Mouse (Mus musculus): Measurements from ENCODE around the gene Galnt18. TPM values are rescaled to one million over a fixed set of nuclear protein-coding genes. Genes with fewer than 3 reads are reported as not detected.

Galnt18 gene
- polyA plus RNA-seq, 1 experiment from 2014 or later, result 18.8 TPM

DNA sequence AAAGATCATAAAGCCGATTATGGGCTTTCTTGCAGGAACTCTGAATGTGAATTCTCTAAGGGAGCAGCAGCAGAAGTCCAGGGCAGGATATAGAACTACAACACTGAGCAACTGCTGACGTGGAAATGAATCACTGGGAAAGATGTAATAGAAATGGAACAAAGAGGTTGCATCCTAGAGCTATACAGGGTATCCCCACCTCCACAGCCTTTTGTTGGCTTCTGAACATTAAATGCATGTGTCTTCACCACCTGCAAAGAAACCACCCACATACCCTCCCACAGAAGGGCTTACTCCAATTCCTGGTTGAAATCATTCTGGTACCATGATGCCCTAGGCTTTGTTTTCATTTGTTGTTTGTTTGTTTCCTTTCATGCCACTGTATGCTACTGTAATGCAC, 172.3 kb downstream of the Galnt18 start:
- ATAC-seq (ENCODE audit: low FRiP score, low read depth), result no peak
- H3K4me3 ChIP-seq, result no peak overlapping the region
- H3K27me3 ChIP-seq, result no peaks in the 10 kb centered on the region
- 86% methylated on average over 2 of the region's 2 CpGs for WGBS
- H3K27ac ChIP-seq, result no peak overlapping the region
- no peak overlapping the region for H3K9ac ChIP-seq
- H3K36me3 ChIP-seq, result no peaks in the 10 kb centered on the region
- no peaks in the 10 kb centered on the region for H3K9me3 ChIP-seq
- no peaks in the 10 kb centered on the region for H3K4me1 ChIP-seq
- H3K4me2 ChIP-seq (replicated peaks), result no peak overlapping the region

DNA sequence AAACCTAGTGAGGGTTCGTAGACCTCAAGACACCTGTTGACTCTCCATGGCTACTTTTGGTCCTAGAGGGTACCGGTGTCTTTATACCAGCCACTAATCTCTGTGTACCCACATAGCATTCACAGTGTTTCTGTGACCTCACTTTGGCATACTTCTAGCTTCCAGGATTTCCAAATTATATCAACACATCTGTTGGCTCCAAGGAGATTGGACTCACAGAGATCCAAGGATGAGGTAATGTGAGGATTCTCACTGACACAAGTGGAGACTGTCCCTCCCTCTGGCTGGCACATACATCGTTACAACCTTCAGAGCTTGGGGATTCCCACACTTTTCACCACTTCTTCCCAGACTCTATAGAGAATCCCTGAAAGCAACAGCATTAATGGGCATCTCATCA, 173.7 kb downstream of the Galnt18 start:
- no peak for ATAC-seq (ENCODE audit: low FRiP score, low read depth)
- Histone ChIP-seq H3K4me3 (no peak overlapping the region), H3K9me3 (no peaks in the 10 kb centered on the region), H3K9ac (no peak overlapping the region), H3K27ac (no peak overlapping the region), H3K36me3 (no peaks in the 10 kb centered on the region), H3K4me1 (peaks cover 6% of the 10 kb centered on the region; the same call in 1 of the 2 replicates), H3K27me3 (no peaks in the 10 kb centered on the region), H3K4me2 (replicated peaks) (no peak overlapping the region)
- WGBS, result 91% methylated on average over 3 of the region's 3 CpGs

DNA sequence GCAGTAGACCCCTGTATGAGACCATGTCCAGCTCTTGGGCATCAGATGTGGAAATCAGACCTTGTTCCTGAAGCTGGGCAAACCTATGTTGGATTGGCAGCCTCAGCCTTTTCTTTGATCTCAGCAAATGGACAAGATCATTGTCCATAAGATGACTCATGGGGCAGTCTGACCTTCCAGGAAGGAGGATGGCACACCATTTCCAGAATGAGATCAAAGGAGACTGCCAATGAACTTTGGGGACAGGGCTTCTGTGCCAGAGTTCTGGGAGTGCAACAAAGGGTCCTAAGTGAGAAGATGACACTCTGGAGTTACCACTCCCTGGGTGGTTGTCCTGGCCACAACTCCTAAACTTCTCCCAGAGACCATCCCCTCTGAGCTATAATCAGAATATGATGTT, 174.1 kb downstream of the Galnt18 start:
- Histone ChIP-seq H3K4me3 (no peak overlapping the region), H3K36me3 (no peaks in the 10 kb centered on the region), H3K9ac (no peak overlapping the region), H3K9me3 (no peaks in the 10 kb centered on the region), H3K27ac (no peak overlapping the region), H3K4me2 (replicated peaks) (no peak overlapping the region), H3K4me1 (peaks cover 11% of the 10 kb centered on the region), H3K27me3 (no peaks in the 10 kb centered on the region)
- no peak for ATAC-seq (ENCODE audit: low FRiP score, low read depth)

DNA sequence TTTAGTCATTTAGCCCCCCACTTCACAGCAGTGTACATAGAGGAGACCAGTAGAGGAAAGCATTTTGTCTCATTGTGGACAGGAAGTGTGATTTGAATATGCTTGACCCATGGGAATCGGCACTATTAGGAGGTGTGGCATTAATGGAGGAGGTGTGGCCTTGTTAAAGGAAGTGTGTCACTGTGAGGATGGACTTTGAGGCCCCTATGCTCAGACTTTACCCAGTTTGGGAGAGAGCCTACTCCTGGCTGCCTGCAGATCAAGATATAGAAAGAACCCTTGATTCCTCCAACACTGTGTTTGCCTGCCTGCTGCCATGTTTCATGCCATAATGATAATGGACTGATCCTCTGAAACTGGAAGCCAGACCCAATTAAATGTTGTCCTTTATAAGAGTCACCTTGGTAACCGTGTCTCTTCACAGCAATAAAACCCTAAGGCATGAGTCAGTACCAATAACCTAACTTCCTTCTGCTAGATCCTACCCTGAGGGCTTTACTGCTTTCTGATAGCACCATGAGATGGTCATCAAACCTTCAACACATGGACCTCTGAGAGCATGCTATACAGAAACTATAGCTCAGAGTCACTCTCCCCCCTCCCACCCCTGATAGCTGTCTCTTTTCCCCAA, 175.1 kb downstream of the Galnt18 start:
- H3K9ac ChIP-seq, result no peak overlapping the region
- H3K4me3 ChIP-seq, result no peak overlapping the region
- H3K27me3 ChIP-seq, result no peaks in the 10 kb centered on the region
- 60% methylated on average over 2 of the region's 2 CpGs for WGBS
- no peaks in the 10 kb centered on the region for H3K36me3 ChIP-seq
- no peak overlapping the region for H3K4me2 ChIP-seq (replicated peaks)
- no peak overlapping the region for H3K27ac ChIP-seq
- H3K9me3 ChIP-seq, result no peaks in the 10 kb centered on the region
- H3K4me1 ChIP-seq, result peaks cover 14% of the 10 kb centered on the region
- no peak for ATAC-seq (ENCODE audit: low FRiP score, low read depth)

DNA sequence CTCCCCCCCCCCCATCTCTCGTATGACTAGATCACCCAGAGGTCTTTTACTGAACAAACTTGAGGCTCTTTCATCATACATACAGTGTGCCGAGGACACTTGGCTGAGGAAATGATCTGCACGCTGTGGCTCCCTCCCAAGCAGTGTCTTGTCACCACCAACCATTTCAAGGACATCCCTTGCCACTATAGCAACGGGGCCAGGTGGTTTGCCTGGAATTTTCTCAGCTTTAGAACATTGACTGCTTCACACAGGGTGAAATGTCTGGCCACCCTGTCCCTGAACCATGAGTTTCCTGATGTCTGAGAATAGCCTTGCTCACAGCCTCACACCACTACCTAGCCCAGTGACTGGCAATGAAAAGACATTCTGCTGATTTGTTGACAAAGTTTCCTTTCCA, 176.6 kb downstream of the Galnt18 start:
- no peak overlapping the region for H3K27ac ChIP-seq

DNA sequence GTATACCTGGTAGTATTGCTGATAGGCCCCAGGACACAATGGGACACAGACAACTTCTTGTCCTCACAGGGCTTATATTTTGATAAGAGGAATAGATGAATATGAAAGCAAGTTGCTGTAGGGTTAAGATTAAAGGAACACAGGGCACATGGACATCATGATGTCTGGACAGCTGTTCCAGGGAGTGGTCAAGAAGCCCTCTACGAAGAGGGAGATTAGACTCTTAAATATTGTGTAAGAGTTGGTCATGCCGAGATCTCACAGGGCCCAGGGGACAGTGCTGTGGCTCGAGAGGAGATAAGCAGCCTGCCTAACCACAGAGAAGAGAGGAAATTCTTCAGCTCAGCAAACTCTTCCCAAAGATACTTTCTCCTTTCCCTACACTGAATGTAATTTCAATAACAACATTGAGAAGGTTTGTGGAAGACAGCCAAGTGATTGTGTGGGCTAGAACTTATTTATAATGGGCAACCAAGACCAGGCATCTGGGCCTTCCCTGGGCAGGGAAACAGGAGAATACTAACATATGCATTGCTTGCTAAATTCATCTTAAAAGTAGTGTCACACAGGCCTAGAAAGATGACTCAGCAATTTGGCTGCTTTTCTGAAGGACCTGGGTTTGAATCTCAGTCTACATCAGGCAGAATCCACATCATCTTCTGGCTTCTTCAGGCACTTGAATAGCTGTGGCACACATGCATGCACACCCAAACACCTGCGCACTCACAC, 178.3 kb downstream of the Galnt18 start:
- no peaks in the 10 kb centered on the region for H3K9me3 ChIP-seq
- no peaks in the 10 kb centered on the region for H3K36me3 ChIP-seq
- no peak overlapping the region for H3K4me3 ChIP-seq
- no peak for ATAC-seq (ENCODE audit: low FRiP score, low read depth)
- H3K4me2 ChIP-seq (replicated peaks), result no peak overlapping the region
- H3K27me3 ChIP-seq, result no peaks in the 10 kb centered on the region
- no peak overlapping the region for H3K9ac ChIP-seq
- peaks cover 17% of the 10 kb centered on the region for H3K4me1 ChIP-seq
- WGBS, result 77% methylated on average over 4 of the region's 4 CpGs
- H3K27ac ChIP-seq, result no peak overlapping the region

More for the DNA sequence above, 176.6 kb downstream of the Galnt18 start:
- Histone ChIP-seq H3K4me1 (peaks cover 14% of the 10 kb centered on the region), H3K4me3 (no peak overlapping the region), H3K9ac (no peak overlapping the region), H3K4me2 (replicated peaks) (no peak overlapping the region), H3K27me3 (no peaks in the 10 kb centered on the region), H3K9me3 (no peaks in the 10 kb centered on the region), H3K36me3 (no peaks in the 10 kb centered on the region)
- ATAC-seq (ENCODE audit: low FRiP score, low read depth), result no peak
- WGBS, result 81% methylated on average over 4 of the region's 4 CpGs

DNA sequence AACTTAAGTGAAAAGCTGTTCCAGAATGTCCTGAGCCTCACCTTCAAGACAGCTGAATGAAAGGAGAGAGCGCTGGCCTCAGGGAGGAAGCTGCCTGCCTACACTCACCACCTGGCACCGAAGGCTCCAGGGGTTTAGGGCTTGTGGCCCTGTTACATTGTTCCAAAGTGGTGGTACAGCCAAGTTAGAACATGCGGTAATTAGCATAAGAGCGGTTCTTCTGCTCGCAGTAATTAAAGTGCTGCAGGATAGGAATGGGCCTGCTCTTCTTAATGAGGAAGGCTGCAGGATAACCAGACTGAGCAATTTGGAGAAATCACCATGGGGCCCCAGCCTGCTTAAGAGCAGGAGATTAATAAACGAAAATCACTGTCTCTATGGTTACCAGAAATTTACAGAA, 179.0 kb downstream of the Galnt18 start:
- no peak for ATAC-seq (ENCODE audit: low FRiP score, low read depth)
- peaks cover 17% of the 10 kb centered on the region for H3K4me1 ChIP-seq
- H3K9ac ChIP-seq, result no peak overlapping the region
- WGBS, result 28% methylated on average over 6 of the region's 6 CpGs
- H3K36me3 ChIP-seq, result no peaks in the 10 kb centered on the region
- H3K4me3 ChIP-seq, result no peak overlapping the region
- no peak overlapping the region for H3K27ac ChIP-seq
- no peaks in the 10 kb centered on the region for H3K9me3 ChIP-seq
- H3K27me3 ChIP-seq, result no peaks in the 10 kb centered on the region
- H3K4me2 ChIP-seq (replicated peaks), result no peak overlapping the region

DNA sequence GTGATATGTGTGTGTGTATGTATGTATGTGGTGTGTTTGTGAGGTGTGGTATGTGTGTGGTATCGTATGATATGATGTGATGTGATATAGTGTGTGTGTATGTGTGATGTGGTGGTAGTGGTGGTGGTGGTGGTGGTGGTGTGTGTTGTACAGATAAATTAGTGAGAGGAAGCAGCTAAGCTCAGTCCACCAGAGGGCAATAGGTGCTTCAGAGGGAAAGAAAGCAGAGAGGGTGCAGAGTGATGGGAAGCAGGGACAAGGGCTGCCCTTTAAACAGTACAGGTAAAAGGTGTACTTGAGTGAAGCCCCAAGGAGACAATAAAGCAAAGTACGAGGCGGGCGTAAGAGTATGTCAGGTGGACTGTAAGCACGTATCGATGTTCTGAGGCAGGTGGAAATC, 186.1 kb downstream of the Galnt18 start:
- peaks cover 3% of the 10 kb centered on the region; the same call in 1 of the 2 replicates for H3K4me1 ChIP-seq
- no peak overlapping the region for H3K4me2 ChIP-seq (replicated peaks)
- no peak overlapping the region for H3K4me3 ChIP-seq
- 87% methylated on average over 6 of the region's 6 CpGs for WGBS
- no peaks in the 10 kb centered on the region for H3K36me3 ChIP-seq
- H3K27ac ChIP-seq, result no peak overlapping the region
- ATAC-seq (ENCODE audit: low FRiP score, low read depth), result no peak
- no peaks in the 10 kb centered on the region for H3K9me3 ChIP-seq
- H3K9ac ChIP-seq, result no peak overlapping the region
- H3K27me3 ChIP-seq, result no peaks in the 10 kb centered on the region

DNA sequence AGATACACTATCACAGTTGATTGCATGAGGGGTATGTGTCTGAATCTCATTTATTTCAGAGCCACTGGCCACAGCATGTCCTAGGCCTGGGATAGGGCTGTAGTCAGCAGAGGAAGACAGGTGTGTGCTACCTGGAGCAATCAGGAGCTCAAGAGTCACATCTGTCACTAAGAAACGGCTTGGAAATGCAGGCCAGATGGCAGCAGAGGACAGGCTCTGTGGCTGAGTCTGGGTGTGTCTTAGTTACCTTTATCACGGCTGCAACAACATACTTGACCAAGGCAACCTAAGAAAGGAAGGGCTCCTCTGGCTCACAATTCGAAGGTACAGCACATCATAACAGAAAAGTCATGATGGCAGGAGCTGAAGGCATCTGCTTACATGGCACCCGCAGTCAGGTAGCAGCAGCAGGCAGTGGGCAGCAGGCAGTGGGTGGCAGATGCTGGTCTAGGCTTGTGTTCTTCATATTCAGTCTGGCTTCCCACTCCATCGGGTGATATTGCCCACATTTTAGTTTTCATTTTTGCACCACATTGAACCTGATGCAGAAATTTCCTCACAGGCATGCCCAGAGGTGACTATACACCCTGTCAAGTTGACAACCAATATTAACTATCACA, 190.2 kb downstream of the Galnt18 start:
- Histone ChIP-seq H3K36me3 (no peaks in the 10 kb centered on the region), H3K9me3 (no peaks in the 10 kb centered on the region), H3K27ac (no peak overlapping the region), H3K27me3 (no peaks in the 10 kb centered on the region), H3K9ac (no peak overlapping the region), H3K4me3 (no peak overlapping the region), H3K4me1 (0 out of 2 replicates have a peak, but pooled peaks cover 3% of the 10 kb centered on the region), H3K4me2 (replicated peaks) (no peak overlapping the region)
- 67% methylated on average over 5 of the region's 5 CpGs for WGBS
- ATAC-seq (ENCODE audit: low FRiP score, low read depth), result no peak

DNA sequence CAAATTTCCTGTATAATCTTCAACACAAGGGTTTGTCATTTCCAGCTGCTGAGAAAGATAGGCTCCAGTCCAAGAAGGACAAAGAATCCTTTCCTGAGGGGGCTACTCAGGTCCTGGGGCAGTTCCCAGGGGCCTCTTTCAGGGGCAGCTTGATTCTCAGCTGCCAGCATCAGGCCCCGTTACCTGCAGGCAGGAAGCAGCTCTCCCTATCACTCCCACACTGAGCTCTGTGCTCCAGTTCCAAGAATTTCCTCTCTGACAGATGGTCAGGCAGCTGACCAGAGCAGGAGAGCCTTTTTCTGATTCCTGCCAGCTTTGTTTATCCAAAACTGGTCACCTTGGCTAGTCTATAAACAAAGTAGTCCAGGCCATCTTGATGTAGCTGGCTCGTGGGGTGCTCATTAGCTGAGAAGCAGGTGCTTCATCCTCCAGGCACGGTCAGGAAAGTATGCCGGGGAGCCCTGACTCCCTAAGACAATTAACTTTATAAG, 191.4 kb downstream of the Galnt18 start:
- Histone ChIP-seq H3K4me2 (replicated peaks) (no peak overlapping the region), H3K4me3 (no peak overlapping the region), H3K27me3 (no peaks in the 10 kb centered on the region), H3K9me3 (no peaks in the 10 kb centered on the region), H3K36me3 (no peaks in the 10 kb centered on the region), H3K9ac (no peak overlapping the region), H3K4me1 (0 out of 2 replicates have a peak, but pooled peaks cover 3% of the 10 kb centered on the region), H3K27ac (no peak overlapping the region)
- WGBS, result 36% methylated on average over 4 of the region's 4 CpGs
- ATAC-seq (ENCODE audit: low FRiP score, low read depth), result no peak

DNA sequence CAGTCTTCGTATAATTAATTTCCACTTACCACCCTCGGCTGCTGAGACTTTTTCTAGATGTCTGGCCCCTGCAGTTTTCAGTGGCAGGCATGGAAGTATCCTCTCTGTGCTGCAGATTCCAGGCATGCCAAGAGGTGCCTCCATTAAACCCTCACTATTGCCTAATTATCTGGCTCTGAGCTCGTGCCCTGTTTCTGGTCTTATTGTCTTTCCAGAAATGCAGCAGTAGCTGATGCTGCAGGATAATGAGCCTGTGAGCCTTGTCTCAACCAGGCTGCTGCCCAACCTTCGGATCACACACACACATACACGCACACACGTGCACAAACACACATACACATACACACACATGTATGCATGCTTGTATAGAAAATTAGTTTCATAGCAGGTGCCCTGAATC, 199.2 kb downstream of the Galnt18 start:
- no peak overlapping the region for H3K9ac ChIP-seq
- no peak overlapping the region for H3K27ac ChIP-seq
- no peaks in the 10 kb centered on the region for H3K4me1 ChIP-seq
- H3K27me3 ChIP-seq, result no peaks in the 10 kb centered on the region
- no peak overlapping the region for H3K4me2 ChIP-seq (replicated peaks)
- no peak overlapping the region for H3K4me3 ChIP-seq
- H3K36me3 ChIP-seq, result no peaks in the 10 kb centered on the region
- 65% methylated on average over 6 of the region's 6 CpGs for WGBS
- ATAC-seq (ENCODE audit: low FRiP score, low read depth), result no peak
- no peaks in the 10 kb centered on the region for H3K9me3 ChIP-seq

DNA sequence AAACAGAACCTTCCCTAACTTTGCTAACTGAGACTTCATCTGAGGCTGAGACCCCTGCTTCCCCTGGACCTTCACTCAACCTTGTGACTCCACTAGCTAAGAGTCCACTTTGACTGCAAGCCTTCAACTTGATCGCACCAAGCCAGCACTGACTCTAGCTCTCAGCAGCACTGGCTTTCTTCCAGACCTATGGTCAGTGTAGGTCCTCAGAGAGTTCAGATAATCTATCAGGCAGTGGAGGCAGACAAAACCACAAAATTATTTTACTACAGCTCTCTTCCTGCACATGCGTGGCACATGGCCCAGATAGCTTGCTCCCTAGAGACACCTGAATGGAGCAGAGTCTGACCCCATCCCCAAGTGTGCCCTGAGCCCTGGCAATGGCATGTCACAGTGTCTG, 204.7 kb downstream of the Galnt18 start:
- H3K9me3 ChIP-seq, result no peaks in the 10 kb centered on the region
- 47% methylated on average over 2 of the region's 2 CpGs for WGBS
- H3K4me2 ChIP-seq (replicated peaks), result no peak overlapping the region
- no peak for ATAC-seq (ENCODE audit: low FRiP score, low read depth)
- no peak overlapping the region for H3K9ac ChIP-seq
- H3K27ac ChIP-seq, result no peak overlapping the region
- no peaks in the 10 kb centered on the region for H3K36me3 ChIP-seq
- no peaks in the 10 kb centered on the region for H3K27me3 ChIP-seq
- no peak overlapping the region for H3K4me3 ChIP-seq
- peaks cover 9% of the 10 kb centered on the region for H3K4me1 ChIP-seq
